Mouse (Mus musculus): ENCODE measurements at regions not wholly inside any gene's neighbourhood (a gene's known extent, or its start where the extent isn't known, plus 50 kb on each side); places are given as distances from the start of the nearest gene placed in this dataset.

DNA sequence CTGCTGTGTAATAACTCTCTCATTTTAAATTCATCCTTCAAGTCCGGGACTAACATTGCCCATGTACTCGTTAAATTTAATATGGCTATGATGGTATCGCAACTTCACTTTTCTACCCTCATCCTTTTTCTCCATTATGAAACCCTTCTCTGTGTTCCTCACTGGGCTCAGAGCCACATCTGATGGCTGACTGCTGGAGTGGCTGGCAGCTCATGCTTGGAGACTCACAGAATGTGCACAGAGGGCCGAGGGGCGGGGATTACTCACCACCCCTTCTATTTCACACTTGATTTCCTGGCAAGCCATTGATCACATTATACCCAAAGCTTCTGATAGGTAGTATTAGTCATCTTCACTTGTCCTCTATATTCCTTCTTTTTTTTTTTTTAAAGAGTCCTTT, 81.1 kb upstream of the Vwde start:
- Histone ChIP-seq H3K27ac (replicated peaks) (no peak overlapping the region), H3K9me3 (replicated peaks) (no peaks in the 10 kb centered on the region), H3K36me3 (no peaks in the 10 kb centered on the region), H3K27me3 (ENCODE audit: low read depth, poor library complexity, severe bottlenecking) (no peaks in the 10 kb centered on the region), H3K4me3 (no peak overlapping the region), H3K4me1 (no peaks in the 10 kb centered on the region)
- WGBS, result 86% methylated on average over 5 of the region's 5 CpGs
- no peak for DNase-seq (ENCODE audit: low spot score)

DNA sequence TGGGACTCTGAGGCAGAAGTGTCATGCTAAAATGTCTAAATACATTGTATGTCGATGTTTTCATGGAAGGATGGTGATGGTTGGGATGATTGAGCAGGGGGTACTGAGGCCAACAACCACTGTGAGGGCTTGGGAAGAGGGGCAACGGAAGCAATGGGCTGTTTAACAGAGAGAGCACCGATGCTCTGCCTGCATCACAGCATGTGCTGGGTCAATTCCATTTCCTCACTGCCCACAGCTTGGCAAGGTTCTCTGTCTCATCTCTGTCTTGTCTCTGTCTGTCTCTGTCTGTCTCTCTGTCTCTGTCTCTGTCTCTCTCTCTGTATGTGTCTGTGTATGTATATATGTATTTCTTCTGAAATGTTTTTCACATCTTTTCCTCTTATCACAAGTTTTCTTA, 73.4 kb upstream of the Vwde start:
- 92% methylated on average over 3 of the region's 3 CpGs for WGBS
- H3K27me3 ChIP-seq (ENCODE audit: low read depth, poor library complexity, severe bottlenecking), result no peaks in the 10 kb centered on the region
- H3K4me1 ChIP-seq, result no peaks in the 10 kb centered on the region
- no peak for DNase-seq (ENCODE audit: low spot score)
- no peaks in the 10 kb centered on the region for H3K36me3 ChIP-seq
- H3K9me3 ChIP-seq (replicated peaks), result no peaks in the 10 kb centered on the region
- H3K4me3 ChIP-seq, result no peak overlapping the region
- no peak overlapping the region for H3K27ac ChIP-seq (replicated peaks)

DNA sequence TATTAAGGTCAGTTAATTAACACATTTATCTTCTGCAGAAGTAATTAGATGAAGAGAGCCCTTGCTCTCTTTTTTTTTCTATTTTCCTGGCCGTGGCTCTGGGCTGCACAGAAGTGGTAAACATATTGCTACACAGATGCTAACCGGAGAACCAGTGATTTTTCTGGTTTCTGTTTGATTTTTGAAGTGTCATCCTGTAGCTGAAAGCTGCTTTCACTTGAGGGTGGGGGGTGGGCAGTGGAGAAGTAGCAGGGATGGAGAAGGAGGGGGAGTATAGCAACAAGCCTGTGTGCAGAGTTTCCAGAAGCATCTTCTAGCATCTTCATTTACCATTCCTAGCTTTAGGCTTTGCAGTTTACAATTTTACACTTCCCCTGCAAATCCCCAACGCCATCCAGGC, 72.3 kb upstream of the Vwde start:
- Histone ChIP-seq H3K27me3 (ENCODE audit: low read depth, poor library complexity, severe bottlenecking) (no peaks in the 10 kb centered on the region), H3K9me3 (replicated peaks) (no peaks in the 10 kb centered on the region), H3K27ac (replicated peaks) (no peak overlapping the region), H3K4me1 (no peaks in the 10 kb centered on the region), H3K4me3 (no peak overlapping the region), H3K36me3 (no peaks in the 10 kb centered on the region)
- DNase-seq (ENCODE audit: low spot score), result no peak
- WGBS, result 85% methylated on average over 3 of the region's 3 CpGs

DNA sequence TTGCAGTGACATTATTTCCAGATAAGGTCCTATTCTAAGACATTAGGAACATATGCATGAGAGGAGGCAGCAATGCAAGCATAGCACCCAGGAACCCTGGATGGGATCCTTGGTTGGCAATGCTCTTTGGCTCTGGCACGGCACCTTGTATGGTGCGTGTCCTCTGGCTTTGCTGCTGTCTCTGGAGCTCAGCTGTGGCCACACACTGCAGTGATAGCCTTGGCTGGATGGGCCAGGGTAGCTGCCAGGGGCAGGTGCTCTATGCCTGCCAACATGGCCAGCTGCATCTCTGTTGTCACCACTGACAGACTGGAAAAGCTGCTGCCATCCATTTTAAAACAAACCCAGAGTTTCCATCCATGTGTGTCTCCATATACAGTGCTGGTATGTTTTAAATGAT, 71.3 kb upstream of the Vwde start:
- H3K27ac ChIP-seq (replicated peaks), result no peak overlapping the region
- H3K9me3 ChIP-seq (replicated peaks), result no peaks in the 10 kb centered on the region
- H3K36me3 ChIP-seq, result no peaks in the 10 kb centered on the region
- no peak overlapping the region for H3K4me3 ChIP-seq
- no peaks in the 10 kb centered on the region for H3K27me3 ChIP-seq (ENCODE audit: low read depth, poor library complexity, severe bottlenecking)
- WGBS, result 96% methylated on average over 2 of the region's 2 CpGs
- H3K4me1 ChIP-seq, result no peaks in the 10 kb centered on the region
- DNase-seq (ENCODE audit: low spot score), result no peak

DNA sequence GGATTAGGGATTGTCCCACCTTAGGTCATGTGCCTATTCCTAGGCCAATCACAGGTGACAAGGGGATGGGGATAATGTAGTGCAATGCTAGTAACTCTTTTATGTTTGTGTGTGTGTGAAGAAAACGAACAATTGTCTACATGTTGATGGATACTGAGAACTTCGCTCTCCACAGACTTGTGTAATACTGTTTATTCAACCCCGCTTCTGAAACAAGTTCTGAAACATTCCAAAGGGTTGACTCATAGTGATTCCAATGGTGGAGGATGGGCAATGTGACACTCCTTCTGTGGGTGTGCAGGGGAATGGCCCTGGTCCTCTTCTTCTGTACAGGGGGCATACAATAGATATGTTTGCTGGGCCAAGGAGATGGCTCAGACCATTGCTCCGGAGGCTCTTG, 69.6 kb upstream of the Vwde start:
- 79% methylated on average over 4 of the region's 4 CpGs for WGBS
- H3K27ac ChIP-seq (replicated peaks), result no peak overlapping the region
- H3K4me3 ChIP-seq, result no peak overlapping the region
- no peaks in the 10 kb centered on the region for H3K9me3 ChIP-seq (replicated peaks)
- H3K36me3 ChIP-seq, result no peaks in the 10 kb centered on the region
- DNase-seq (ENCODE audit: low spot score), result no peak
- no peaks in the 10 kb centered on the region for H3K27me3 ChIP-seq (ENCODE audit: low read depth, poor library complexity, severe bottlenecking)
- no peaks in the 10 kb centered on the region for H3K4me1 ChIP-seq

DNA sequence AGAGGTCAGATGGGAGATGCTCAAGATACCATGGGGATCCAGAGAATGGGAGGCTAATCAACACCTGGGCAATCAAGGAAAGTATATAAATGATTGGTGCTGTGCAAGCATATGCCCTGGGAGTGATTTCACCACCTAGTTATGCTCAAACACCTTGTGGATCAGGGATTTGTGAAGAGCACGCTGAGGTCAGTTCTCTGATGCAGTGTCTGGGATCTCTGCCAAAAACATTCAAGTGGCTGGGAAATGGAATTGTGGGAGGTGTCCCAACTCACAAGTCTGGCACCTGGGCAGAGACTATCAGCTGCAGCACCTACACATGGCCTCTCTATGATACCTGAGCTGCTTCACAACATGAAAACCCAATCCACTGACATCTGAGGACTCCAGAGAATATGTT, 63.7 kb upstream of the Vwde start:
- DNase-seq (ENCODE audit: low spot score), result no peak
- no peaks in the 10 kb centered on the region for H3K4me1 ChIP-seq
- H3K4me3 ChIP-seq, result no peak overlapping the region
- WGBS, result 78% methylated on average over 1 of the region's 1 CpGs
- no peaks in the 10 kb centered on the region for H3K36me3 ChIP-seq
- no peaks in the 10 kb centered on the region for H3K27me3 ChIP-seq (ENCODE audit: low read depth, poor library complexity, severe bottlenecking)
- H3K27ac ChIP-seq (replicated peaks), result no peak overlapping the region
- no peaks in the 10 kb centered on the region for H3K9me3 ChIP-seq (replicated peaks)

DNA sequence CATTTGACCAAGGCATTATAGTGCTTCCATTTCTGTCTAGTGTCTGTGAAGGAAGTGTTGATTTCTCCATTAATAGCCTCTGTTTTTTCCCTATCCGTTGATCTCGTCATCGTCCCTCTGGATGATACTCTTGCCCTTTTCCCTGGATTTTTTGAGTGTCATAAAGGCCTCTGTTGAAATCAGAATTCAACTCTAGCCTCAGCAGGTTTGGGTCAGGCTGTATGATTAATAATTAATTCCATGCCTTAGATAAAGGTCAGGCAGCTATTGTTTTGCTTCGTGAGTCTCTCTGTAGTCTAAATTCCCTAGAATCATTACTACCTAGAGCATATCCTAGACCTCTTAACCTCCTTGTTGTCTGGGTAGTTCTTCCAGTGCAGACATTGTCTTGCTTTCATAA, 63.0 kb upstream of the Vwde start:
- Histone ChIP-seq H3K27ac (replicated peaks) (no peak overlapping the region), H3K27me3 (ENCODE audit: low read depth, poor library complexity, severe bottlenecking) (no peaks in the 10 kb centered on the region), H3K4me1 (no peaks in the 10 kb centered on the region), H3K9me3 (replicated peaks) (no peaks in the 10 kb centered on the region), H3K36me3 (no peaks in the 10 kb centered on the region), H3K4me3 (no peak overlapping the region)
- 90% methylated on average over 4 of the region's 4 CpGs for WGBS
- DNase-seq (ENCODE audit: low spot score), result no peak

DNA sequence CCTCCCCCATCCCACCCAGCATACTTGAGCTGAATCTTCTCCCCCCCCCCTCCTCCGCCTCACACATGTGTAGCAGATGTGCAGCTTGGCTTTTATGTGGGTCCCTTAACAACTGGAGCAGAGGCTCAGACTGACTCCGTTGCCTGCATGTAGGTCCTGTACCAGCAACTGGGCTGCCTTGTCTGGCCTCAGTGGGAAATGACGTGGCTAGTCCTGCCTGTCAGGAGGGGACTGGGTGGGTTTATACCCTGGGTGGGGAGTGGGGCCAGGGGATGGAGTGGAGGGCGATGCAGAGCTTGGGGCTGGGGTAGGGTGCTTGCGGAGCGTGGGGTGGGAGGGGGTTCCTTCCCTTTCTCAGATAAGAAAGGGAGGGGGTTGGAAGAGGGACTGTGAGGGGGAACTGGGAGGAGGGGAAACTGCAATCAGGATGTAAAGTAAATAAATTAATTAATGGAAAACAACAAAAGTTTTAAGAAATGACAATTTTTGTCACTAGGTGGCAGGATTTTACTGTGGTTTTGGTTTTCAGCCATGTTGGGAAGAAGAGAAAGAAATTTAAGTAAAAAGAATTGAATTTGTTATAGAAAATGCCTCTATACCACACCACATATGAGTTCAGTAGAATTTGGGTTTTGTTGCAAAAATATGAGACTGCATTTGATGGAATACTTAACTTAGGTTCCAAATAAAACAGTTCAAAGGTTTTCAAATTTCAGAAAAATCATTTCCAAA, 61.9 kb upstream of the Vwde start:
- Histone ChIP-seq H3K36me3 (no peaks in the 10 kb centered on the region), H3K4me1 (no peaks in the 10 kb centered on the region), H3K27me3 (ENCODE audit: low read depth, poor library complexity, severe bottlenecking) (no peaks in the 10 kb centered on the region), H3K4me3 (no peak overlapping the region), H3K27ac (replicated peaks) (no peak overlapping the region), H3K9me3 (replicated peaks) (no peaks in the 10 kb centered on the region)
- no peak for DNase-seq (ENCODE audit: low spot score)
- 59% methylated on average over 6 of the region's 6 CpGs for WGBS

DNA sequence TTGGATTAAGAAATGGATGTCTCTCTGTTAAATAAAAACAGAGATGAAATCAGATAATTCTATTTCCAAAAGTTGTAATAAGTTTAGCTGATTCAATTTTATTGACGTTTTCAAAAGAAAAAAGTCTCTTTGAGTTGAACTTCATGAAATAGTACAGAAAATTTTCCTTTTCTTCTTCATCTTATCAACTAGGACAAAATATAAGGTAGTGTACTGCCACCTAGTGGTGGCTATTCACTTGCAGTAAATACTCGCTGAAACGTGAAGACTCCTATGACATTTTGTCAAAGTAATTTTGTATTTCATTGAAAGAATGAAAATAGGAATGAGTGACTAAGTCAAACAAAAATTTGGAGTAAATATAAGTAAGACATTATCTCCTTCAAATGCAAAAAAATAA, 56.1 kb upstream of the Vwde start:
- Histone ChIP-seq H3K9me3 (replicated peaks) (no peaks in the 10 kb centered on the region), H3K4me1 (no peaks in the 10 kb centered on the region), H3K27me3 (ENCODE audit: low read depth, poor library complexity, severe bottlenecking) (no peaks in the 10 kb centered on the region), H3K27ac (replicated peaks) (no peak overlapping the region), H3K4me3 (no peak overlapping the region), H3K36me3 (no peaks in the 10 kb centered on the region)
- 6% methylated on average over 3 of the region's 3 CpGs for WGBS
- DNase-seq (ENCODE audit: low spot score), result peak; percentile 24
